Mouse (Mus musculus): ENCODE results near the gene Nuak2.

DNA sequence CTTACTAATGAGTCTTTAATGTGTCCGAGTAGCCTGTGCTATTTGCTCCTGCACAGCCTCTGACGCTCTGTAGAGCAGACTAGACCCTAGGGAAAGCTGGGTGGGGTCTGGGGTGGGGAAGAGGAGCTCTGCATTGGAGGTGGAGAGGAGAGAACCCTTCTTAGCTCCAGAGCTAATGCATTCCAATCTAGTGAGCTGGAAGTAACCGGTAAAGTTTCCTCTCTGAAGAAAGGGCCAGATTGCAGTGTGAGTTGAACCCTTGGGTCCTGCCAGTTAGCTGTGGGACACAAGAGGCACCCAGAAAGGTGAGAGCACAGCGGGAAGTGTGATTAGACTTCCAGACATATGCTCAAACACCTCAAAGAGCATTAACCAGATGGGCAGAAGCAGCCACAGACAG, 24.2 kb upstream of the Nuak2 start:
- TF ChIP-seq CTCF (IDR thresholded peaks at IDR 0.05; ENCODE audit: control insufficient read depth, insufficient read depth, low read length) = no peak
- TF ChIP-seq POLR2A (IDR thresholded peaks at IDR 0.05; ENCODE audit: borderline replicate concordance, control insufficient read depth, low read depth, low read length) = no peak
